Mouse (Mus musculus) heart, postnatal 0 days (tissue): ENCODE data around the gene Nfia. TPM values are rescaled to one million over a fixed set of nuclear protein-coding genes. Genes with fewer than 3 reads are reported as not detected.

Experiments
- ATAC-seq: fragments of 200-750 bp; cut with Nextera tagmentation; 2 replicates; pipeline ENCODE4 v1.8.0; 2017; ENCODE audit warnings: low read depth, moderate number of reproducible peaks, moderate library complexity; ENCODE audit not compliant: insufficient read depth
- DNase-seq: peaks from one replicate; pipeline ENCODE4 v3.0.0-alpha.2; 2016; ENCODE audit warnings: low spot score
- H3K27ac ChIP-seq: fragments of 300-500 bp; sonication (generic); 2 replicates; pipeline ENCODE4 v1.5.1; 2014; ENCODE audit warnings: low read depth, mild to moderate bottlenecking
- H3K27me3 ChIP-seq: fragments of 300-500 bp; sonication (generic); 2 replicates; pipeline ENCODE4 v1.6.1; 2014; ENCODE audit warnings: low read length, mixed read lengths; ENCODE audit not compliant: control insufficient read depth, insufficient read depth
- H3K36me3 ChIP-seq: fragments of 300-500 bp; sonication (generic); replicated peaks from 2 replicates; pipeline ENCODE4 v1.6.1; 2014; ENCODE audit warnings: low read length, mixed read lengths; ENCODE audit not compliant: control insufficient read depth, insufficient read depth
- H3K4me1 ChIP-seq: fragments of 300-500 bp; sonication (generic); 2 replicates; pipeline ENCODE4 v1.6.1; 2014; ENCODE audit warnings: antibody characterized with exemption; ENCODE audit not compliant: control insufficient read depth, insufficient read depth
- H3K4me2 ChIP-seq: fragments of 300-500 bp; sonication (generic); 2 replicates; pipeline ENCODE4 v1.6.1; 2014; ENCODE audit warnings: low read depth, mild to moderate bottlenecking, low read length, moderate library complexity
- H3K4me3 ChIP-seq: fragments of 300-500 bp; sonication (generic); 2 replicates; pipeline ENCODE4 v1.5.1; 2014; ENCODE audit warnings: low read depth, low read length
- H3K9ac ChIP-seq: fragments of 300-500 bp; sonication (generic); replicated peaks from 2 replicates; pipeline ENCODE4 v1.6.1; 2014; ENCODE audit warnings: low read depth, low read length, mixed read lengths
- H3K9me3 ChIP-seq: fragments of 300-500 bp; sonication (generic); replicated peaks from 2 replicates; pipeline ENCODE4 v1.6.1; 2016; ENCODE audit warnings: low read length; ENCODE audit not compliant: control insufficient read depth
- CTCF ChIP-seq: IDR thresholded peaks from 2 replicates; pipeline ENCODE4 v1.5.1; 2016; ENCODE audit warnings: antibody characterized with exemption, control low read depth, low read depth
- EP300 ChIP-seq: IDR thresholded peaks from 2 replicates; pipeline ENCODE4 v1.6.1; 2016; ENCODE audit warnings: antibody characterized with exemption, low read depth
- WGBS: fragments of 180-500 bp; shearing (Covaris S2); extraction: QIAGEN DNeasy Blood & Tissue Kit; methylation state at CpG from one replicate; pipeline ENCODE4 v1.1.7; 2014; 5-methylcytosine and 5-hydroxymethylcytosine counted together
- polyA plus RNA-seq: library from polyadenylated mRNA; unstranded; fragments of >200 nt; fragmentation: Nextera tagmentation; extraction: Ambion mirVana; gene quantifications from 2 replicates; pipeline ENCODE4 v1.2.1, GENCODE M21; 2015
- total RNA-seq: library from RNA; depleted of rRNA; stranded (reverse); fragments of >200 nt; gene quantifications from 2 replicates; pipeline ENCODE4 v1.2.3, GENCODE M21; 2014; ENCODE audit warnings: low replicate concordance

The Nfia gene
- total and polyA plus RNA-seq, 2 experiments from 2014 or later: 53.8 to 114 TPM

GRCm38 (mm10) chr4:97774446-97774950 is 2.0 kb downstream of the Nfia start:
- no peak for TF ChIP-seq EP300
- TF ChIP-seq CTCF: no peak
- DNase-seq (no peak), ATAC-seq (no peak)
- no peaks in the 10 kb centered on the region for H3K9me3 ChIP-seq
- peak overlapping the region; percentile 100 for H3K9ac ChIP-seq
- H3K36me3 ChIP-seq: no peaks in the 10 kb centered on the region
- 24% methylated on average over 4 of the region's 4 CpGs for WGBS
- H3K4me3 ChIP-seq: peak overlapping the region; percentile 98
- H3K4me1 ChIP-seq: peaks cover 17% of the 10 kb centered on the region
- no peaks in the 10 kb centered on the region for H3K27me3 ChIP-seq
- peak overlapping the region; percentile 99 for H3K27ac ChIP-seq
- peak overlapping the region; percentile 74 for H3K4me2 ChIP-seq

GRCm38 (mm10) chr4:97775059-97775458 is 2.5 kb downstream of the Nfia start:
- under 1% methylated on average over 13 of the region's 13 CpGs for WGBS
- Histone ChIP-seq H3K36me3 (no peaks in the 10 kb centered on the region), H3K27me3 (no peaks in the 10 kb centered on the region), H3K4me3 (peak overlapping the region; percentile 98), H3K9ac (peak overlapping the region; percentile 100), H3K9me3 (no peaks in the 10 kb centered on the region), H3K4me1 (peaks cover 17% of the 10 kb centered on the region), H3K4me2 (peak overlapping the region; percentile 74), H3K27ac (peak overlapping the region; percentile 99)
- no peak for TF ChIP-seq EP300
- 0 out of 2 replicates have a peak, but pooled peaks have one; percentile 18 for TF ChIP-seq CTCF
- DNase-seq (peak; percentile 94), ATAC-seq (peak; percentile 37)

- Histone ChIP-seq H3K9ac (peak overlapping the region; percentile 100), H3K9me3 (no peaks in the 10 kb centered on the region), H3K4me2 (peak overlapping the region; percentile 74), H3K36me3 (no peaks in the 10 kb centered on the region), H3K27ac (peak overlapping the region; percentile 99), H3K27me3 (no peaks in the 10 kb centered on the region), H3K4me3 (peak overlapping the region; percentile 98), H3K4me1 (peaks cover 17% of the 10 kb centered on the region)
- under 1% methylated on average over 20 of the region's 20 CpGs for WGBS
- DNase-seq (no peak), ATAC-seq (no peak)
- TF ChIP-seq CTCF: peak; percentile 17
- no peak for TF ChIP-seq EP300
Observed at GRCm38 (mm10) chr4:97775494-97776265, 3.1 kb downstream of the Nfia start.

- TF ChIP-seq CTCF (no peak), EP300 (no peak)
- H3K27me3 ChIP-seq: no peaks in the 10 kb centered on the region
- H3K4me1 ChIP-seq: peaks cover 16% of the 10 kb centered on the region
- H3K27ac ChIP-seq: peak overlapping the region; percentile 99
- peak overlapping the region; percentile 98 for H3K4me3 ChIP-seq
- peak overlapping the region; percentile 74 for H3K4me2 ChIP-seq
- no peaks in the 10 kb centered on the region for H3K9me3 ChIP-seq
- peak overlapping the region; percentile 100 for H3K9ac ChIP-seq
- ATAC-seq: no peak
- DNase-seq: no peak
- under 1% methylated on average over 10 of the region's 10 CpGs for WGBS
- no peaks in the 10 kb centered on the region for H3K36me3 ChIP-seq
Observed at GRCm38 (mm10) chr4:97776388-97777080, 4.0 kb downstream of the Nfia start.

- ATAC-seq (peak; percentile 34), DNase-seq (no peak)
- 0% methylated on average over 34 of the region's 77 CpGs for WGBS
- Histone ChIP-seq H3K27ac (peak overlapping the region; percentile 99), H3K4me1 (peaks cover 15% of the 10 kb centered on the region), H3K9ac (peak overlapping the region; percentile 100), H3K4me3 (peak overlapping the region; percentile 98), H3K9me3 (no peaks in the 10 kb centered on the region), H3K4me2 (peak overlapping the region; percentile 74), H3K27me3 (no peaks in the 10 kb centered on the region), H3K36me3 (no peaks in the 10 kb centered on the region)
- TF ChIP-seq CTCF (no peak), EP300 (no peak)
Observed at GRCm38 (mm10) chr4:97777081-97777705, 4.7 kb downstream of the Nfia start.
